Mouse (Mus musculus) urinary bladder, postnatal 10 days (tissue): ENCODE data around the gene Ptprf.
A peak's percentile ranks its signal among the peaks of the same experiment; 100 is the strongest.

Experiments used
- DNase-seq: peaks from one replicate; pipeline ENCODE4 v3.0.0; 2022; ENCODE audit warnings: low spot score

Gene Ptprf

DNA sequence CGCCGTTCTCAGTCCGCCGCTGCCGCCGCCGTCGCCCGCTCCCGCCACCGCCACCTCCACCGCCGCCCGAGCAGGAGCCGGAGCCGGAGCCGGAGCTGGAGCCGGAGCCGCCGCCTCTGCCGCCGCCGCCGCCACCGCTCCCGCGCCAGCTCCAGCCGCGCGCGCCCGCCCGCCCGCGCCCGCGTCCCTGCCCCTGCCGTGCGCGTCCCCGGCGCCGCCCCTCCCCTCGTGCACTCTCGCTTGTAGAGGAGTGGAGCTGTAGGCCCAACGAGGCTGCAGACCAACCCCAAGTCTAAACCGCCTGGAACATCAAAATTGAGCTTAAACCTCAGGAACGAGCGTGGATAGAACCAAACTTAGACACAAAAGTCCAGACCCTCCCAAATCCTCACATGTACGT is at the start of gene Ptprf:
Gene Ptprf, minus strand, starts transcription at position 175 of the 400 bp plus-strand sequence.
- DNase-seq: peak; percentile 43

GRCm38 (mm10) chr4:118336658-118337057 is 45.5 kb upstream of the Ptprf start:
- no peak for DNase-seq

- DNase-seq: no peak
These were observed 44.8 kb upstream of the Ptprf start for GRCm38 (mm10) chr4:118335991-118336390.

GRCm38 (mm10) chr4:118331777-118332176 is 40.6 kb upstream of the Ptprf start:
- DNase-seq: no peak

- no peak for DNase-seq
These were observed 35.3 kb upstream of the Ptprf start for GRCm38 (mm10) chr4:118326476-118326875.

DNA sequence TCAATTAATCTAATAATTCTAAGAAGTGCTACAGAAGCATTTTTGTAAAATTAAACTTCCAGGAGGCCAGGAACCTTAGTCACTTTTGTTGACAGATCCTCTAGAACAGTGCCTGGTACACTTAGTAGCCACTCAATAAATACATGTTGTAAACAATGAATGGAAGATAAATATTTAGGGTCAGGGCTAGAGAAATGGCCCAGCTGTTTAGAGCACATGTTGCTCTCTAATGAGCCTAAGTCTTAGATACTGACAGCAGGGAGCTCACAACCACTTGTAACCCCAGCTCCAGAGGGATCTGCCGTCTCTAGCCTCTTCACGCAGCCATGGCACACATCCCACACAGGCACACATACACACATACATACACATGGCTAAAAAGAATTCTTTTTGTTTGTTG is 29.4 kb upstream of the Ptprf start:
- DNase-seq: no peak

DNA sequence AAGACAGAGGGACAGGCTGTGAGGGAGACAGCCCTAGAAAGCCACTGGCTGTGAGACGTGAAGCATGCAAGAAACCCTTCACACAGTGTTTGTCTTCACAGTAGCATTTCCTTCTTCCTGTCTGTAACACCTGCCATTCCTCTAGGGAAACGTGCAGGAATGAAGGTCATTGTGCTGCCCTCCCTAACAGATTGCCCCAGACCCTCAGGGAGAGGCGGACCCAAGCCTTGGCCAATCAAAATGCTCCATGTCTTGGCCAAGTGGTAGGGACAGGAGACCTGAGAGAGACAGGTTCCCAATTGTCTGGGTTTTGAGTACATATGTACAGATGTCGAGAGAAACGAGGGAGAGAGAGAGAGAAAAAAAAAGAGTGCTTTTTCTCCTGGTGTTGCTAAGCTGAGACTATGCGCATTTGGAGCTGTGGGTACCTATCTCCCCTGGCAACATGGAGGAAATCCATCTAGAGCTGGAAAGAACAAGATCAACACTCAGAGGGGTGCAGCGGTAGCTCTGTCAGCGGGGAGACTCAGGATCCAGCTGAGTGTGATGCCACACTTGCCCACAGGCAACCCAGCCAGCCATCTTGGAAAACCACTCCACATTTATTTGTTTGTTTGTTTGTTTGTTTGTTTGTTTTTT is 28.6 kb upstream of the Ptprf start:
- DNase-seq: no peak

GRCm38 (mm10) chr4:118316662-118317061 is 25.5 kb upstream of the Ptprf start:
- DNase-seq: no peak

DNA sequence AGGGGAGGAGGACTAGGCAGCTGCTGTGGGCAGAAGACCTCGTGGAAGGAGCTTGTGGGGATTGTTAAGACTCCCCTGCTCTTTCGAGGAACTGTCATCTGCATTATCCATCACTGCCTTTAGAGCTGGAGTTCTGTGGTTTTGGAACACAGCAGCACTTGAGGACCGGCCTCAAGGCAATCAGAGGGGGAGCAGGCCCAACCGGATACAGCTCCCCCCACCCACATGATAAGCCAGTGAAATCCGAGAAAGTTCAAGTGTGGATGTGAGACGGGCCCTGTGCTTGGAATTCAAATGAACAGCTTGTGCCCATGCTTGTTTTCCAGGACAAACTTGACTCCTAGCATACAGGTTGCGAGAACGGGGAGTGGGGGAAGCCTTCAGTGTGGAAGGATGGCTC is 24.1 kb upstream of the Ptprf start:
- no peak for DNase-seq

DNA sequence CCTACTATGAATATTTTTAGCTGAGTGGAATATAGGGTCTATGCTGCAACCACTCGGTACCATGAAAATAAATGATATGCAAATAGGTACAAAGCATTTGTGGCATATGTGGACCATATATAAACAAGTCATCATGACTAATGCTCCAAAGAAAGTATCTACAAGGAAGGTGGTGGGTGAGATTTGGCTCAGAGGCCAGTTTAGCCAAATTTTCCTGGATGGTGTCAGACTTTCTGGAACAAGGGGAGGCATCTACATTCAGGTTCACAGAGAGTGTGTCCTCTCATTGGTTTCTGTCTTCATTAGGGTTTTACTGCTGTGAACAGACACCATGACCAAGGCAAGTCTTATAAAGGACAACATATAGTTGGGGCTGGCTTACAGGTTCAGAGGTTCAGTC is 19.3 kb upstream of the Ptprf start:
- no peak for DNase-seq

GRCm38 (mm10) chr4:118307533-118308263 is 16.5 kb upstream of the Ptprf start:
- DNase-seq: no peak

DNA sequence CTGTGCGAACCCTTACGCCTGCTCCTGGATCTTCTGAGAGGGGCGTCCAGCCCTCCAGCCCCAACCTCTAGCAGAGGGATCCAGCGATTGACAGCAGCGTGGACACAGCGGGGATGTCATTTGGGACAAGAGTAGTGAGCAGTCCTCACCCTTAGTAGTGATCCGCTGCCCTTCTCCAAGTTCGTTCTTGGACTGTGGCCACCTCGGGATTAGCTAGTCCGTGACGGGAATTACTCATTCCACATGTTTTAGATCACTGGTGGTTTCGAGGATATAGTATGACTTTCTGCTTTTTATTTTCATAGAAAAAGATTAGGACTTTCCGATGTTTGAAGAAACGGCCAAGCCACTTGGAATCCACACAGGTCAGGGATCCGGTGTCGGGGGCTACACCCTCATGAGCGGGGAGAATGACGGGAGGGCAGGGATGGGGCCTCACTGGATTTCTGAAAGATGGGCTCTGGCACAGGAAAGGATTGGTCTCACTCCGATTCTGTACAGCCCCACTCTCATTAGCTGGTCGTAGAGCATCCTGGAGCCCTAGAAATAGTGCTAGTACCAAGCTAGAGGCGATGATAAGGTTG is 15.0 kb upstream of the Ptprf start:
- DNase-seq: no peak

GRCm38 (mm10) chr4:118304984-118305383 is 13.8 kb upstream of the Ptprf start:
- no peak for DNase-seq

DNA sequence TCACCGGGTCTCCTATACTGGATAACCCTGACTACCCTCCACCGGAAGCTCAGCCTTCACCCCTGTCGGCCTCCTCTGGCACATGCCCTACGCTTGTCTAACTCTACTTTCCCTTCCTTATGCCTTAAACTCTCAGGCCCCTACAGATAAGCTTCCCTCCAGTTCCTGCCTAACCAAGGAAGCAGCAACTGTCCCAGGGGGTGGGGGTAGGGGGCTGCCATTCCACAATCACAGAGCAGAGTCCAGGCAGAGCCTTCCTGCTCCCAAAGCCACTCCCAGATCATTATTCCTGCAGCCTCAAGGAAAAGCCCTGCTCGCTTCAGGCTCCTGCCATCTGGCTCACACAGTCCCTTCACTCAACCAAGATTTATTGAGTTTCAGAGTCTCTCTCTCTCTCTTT is 6.6 kb upstream of the Ptprf start:
- DNase-seq: no peak

GRCm38 (mm10) chr4:118295651-118296561 is 4.7 kb upstream of the Ptprf start:
- DNase-seq: no peak

DNA sequence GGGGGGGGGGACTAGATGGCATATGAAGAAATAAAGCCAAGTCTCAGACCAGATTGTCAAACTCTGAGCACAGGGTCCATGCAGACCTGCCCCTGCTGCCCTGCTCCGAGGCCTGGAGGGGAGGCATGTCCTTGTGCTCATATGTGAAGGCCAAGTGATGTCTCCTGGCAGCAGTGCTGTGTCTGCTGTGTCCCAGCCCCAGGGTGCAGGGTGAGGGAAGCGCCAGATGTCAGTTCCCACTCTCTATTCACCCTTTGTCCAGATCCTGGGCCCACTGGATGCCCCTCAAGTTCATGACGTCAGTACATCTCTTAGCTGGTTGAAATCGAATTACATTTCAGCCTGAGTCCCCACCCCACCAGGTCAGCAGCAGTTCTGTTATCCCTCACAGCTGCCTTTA is 3.6 kb upstream of the Ptprf start:
- DNase-seq: no peak

GRCm38 (mm10) chr4:118292741-118293306 is 1.6 kb upstream of the Ptprf start:
- DNase-seq: peak; percentile 65

- DNase-seq: no peak
These were observed 682 bp downstream of the Ptprf start for GRCm38 (mm10) chr4:118290416-118291030.

DNA sequence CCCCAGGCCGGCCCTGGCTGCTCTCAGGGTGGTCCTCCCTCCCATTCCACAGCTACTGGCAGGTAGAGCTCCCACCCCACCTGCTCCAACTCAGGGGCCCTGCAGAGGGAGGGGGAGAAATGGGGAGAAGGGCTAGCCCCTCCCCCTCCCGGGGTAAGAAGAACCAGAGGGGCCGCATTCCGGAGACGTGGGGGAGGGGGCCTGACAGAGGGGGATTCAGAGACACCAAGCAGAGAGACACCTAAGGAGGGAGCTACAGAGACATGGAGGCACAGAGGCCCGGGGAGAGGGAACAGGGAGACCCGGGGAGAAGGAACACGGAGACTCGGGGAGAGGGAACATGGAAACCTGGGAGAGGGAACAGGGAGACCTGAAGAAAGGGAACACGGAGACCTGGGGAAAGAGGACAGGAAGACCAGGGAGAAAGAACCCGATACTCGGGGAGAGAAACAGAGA is 1.2 kb downstream of the Ptprf start:
- no peak for DNase-seq

DNA sequence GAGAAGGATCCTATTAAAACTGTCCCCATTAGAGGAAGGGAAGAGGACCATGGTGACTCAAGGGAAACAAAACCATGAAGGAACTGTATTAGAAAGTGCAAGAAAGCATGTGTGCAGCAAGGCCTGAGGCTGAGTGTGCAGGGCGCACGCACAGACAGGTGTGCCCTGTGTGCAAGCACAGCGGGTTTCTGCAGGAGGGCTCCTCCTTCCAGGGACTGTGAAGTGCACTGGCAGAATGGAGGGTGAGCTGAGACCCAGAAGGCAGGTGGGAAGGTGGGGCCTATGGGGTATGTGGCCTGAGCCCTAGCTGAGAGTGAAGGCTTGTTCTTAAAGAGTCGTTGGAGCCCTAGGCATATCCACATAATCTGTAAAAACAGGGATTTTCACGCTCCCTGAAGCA is 1.9 kb downstream of the Ptprf start:
- no peak for DNase-seq

GRCm38 (mm10) chr4:118288531-118288930 is 2.7 kb downstream of the Ptprf start:
- DNase-seq: no peak

DNA sequence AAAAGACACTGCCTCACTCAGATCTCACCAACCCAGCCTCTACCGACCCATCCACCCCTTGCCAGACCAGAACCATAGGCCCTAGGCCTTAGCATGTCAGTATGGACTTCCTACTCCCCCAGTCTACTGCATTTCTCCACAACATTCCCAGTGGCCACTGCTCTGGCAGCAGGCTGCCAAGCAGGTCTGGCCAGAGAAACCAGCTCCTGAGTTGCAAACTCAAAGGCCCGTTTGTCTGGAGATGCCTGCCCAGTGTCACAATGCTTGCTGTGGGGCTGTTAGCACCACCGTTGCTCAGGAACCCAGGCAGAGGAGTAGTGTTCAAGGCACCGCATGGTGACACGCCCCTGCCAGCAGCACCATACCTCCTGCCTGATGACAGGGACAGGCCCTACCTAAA is 5.0 kb downstream of the Ptprf start:
- no peak for DNase-seq
